Mouse (Mus musculus): ENCODE measurements around the gene Camkv.

Camkv gene

GRCm38 (mm10) chr9:107923956-107924355 lies 11.5 kb upstream of the Camkv start:
- no peak for DNase-seq (ENCODE audit: low spot score)

GRCm38 (mm10) chr9:107925251-107925650 lies 10.2 kb upstream of the Camkv start:
- DNase-seq (ENCODE audit: low spot score), result no peak

- DNase-seq (ENCODE audit: low spot score), result no peak
Measured at GRCm38 (mm10) chr9:107926920-107927420, 8.5 kb upstream of the Camkv start.

- DNase-seq (ENCODE audit: low spot score), result no peak
Measured at GRCm38 (mm10) chr9:107927749-107928148, 7.7 kb upstream of the Camkv start.

GRCm38 (mm10) chr9:107928169-107928568 lies 7.3 kb upstream of the Camkv start, which contains the start of gene Actl11:
TSS of gene Actl11 (plus strand) at chr9:107928469.
- no peak for DNase-seq (ENCODE audit: low spot score)

- DNase-seq (ENCODE audit: low spot score), result no peak
Measured at GRCm38 (mm10) chr9:107932221-107932620, 3.3 kb upstream of the Camkv start.

GRCm38 (mm10) chr9:107934146-107934545 lies 1.3 kb upstream of the Camkv start:
- no peak for DNase-seq (ENCODE audit: low spot score)

- no peak for DNase-seq (ENCODE audit: low spot score)
Measured at GRCm38 (mm10) chr9:107935790-107936214, 328 bp downstream of the Camkv start.

GRCm38 (mm10) chr9:107936215-107936822 lies 845 bp downstream of the Camkv start:
- DNase-seq (ENCODE audit: low spot score), result no peak

- DNase-seq (ENCODE audit: low spot score), result no peak
Measured at GRCm38 (mm10) chr9:107936831-107937230, 1.4 kb downstream of the Camkv start.

- DNase-seq (ENCODE audit: low spot score), result no peak
Measured at GRCm38 (mm10) chr9:107947241-107948194, 12.0 kb downstream of the Camkv start.

- DNase-seq (ENCODE audit: low spot score), result no peak
Measured at GRCm38 (mm10) chr9:107949184-107949921, 13.9 kb downstream of the Camkv start.

GRCm38 (mm10) chr9:107949922-107950235 lies 14.4 kb downstream of the Camkv start, which contains the start of gene Traip:
TSS of gene Traip (plus strand) at chr9:107950136.
- no peak for DNase-seq (ENCODE audit: low spot score)

GRCm38 (mm10) chr9:107950460-107951355 lies 15.2 kb downstream of the Camkv start:
- DNase-seq (ENCODE audit: low spot score), result peak; percentile 91

- DNase-seq (ENCODE audit: low spot score), result no peak
Measured at GRCm38 (mm10) chr9:107955613-107956289, 20.3 kb downstream of the Camkv start.

- no peak for DNase-seq (ENCODE audit: low spot score)
Measured at GRCm38 (mm10) chr9:107957141-107957540, 21.7 kb downstream of the Camkv start.

- DNase-seq (ENCODE audit: low spot score), result no peak
Measured at GRCm38 (mm10) chr9:107959896-107960295, 24.4 kb downstream of the Camkv start.

GRCm38 (mm10) chr9:107960928-107961327 lies 25.5 kb downstream of the Camkv start:
- no peak for DNase-seq (ENCODE audit: low spot score)

GRCm38 (mm10) chr9:107961351-107961762 lies 25.9 kb downstream of the Camkv start:
- DNase-seq (ENCODE audit: low spot score), result no peak

- DNase-seq (ENCODE audit: low spot score), result no peak
Measured at GRCm38 (mm10) chr9:107961881-107962280, 26.4 kb downstream of the Camkv start.

GRCm38 (mm10) chr9:107962916-107963315 lies 27.4 kb downstream of the Camkv start:
- no peak for DNase-seq (ENCODE audit: low spot score)

Measured in urinary bladder, postnatal 25 days (tissue).